Mouse (Mus musculus): ENCODE measurements around the gene Pin1rt1. TPM values are rescaled to one million over a fixed set of nuclear protein-coding genes. Genes with fewer than 3 reads are reported as not detected.
A peak's percentile ranks its signal among the peaks of the same experiment; 100 is the strongest.

Gene Pin1rt1
- total RNA-seq, 1 experiment from 2014 or later = not detected

- DNase-seq = peak; percentile 17
These were observed 3.7 kb downstream of the Pin1rt1 start for GRCm38 (mm10) chr2:104712486-104712809.

DNA sequence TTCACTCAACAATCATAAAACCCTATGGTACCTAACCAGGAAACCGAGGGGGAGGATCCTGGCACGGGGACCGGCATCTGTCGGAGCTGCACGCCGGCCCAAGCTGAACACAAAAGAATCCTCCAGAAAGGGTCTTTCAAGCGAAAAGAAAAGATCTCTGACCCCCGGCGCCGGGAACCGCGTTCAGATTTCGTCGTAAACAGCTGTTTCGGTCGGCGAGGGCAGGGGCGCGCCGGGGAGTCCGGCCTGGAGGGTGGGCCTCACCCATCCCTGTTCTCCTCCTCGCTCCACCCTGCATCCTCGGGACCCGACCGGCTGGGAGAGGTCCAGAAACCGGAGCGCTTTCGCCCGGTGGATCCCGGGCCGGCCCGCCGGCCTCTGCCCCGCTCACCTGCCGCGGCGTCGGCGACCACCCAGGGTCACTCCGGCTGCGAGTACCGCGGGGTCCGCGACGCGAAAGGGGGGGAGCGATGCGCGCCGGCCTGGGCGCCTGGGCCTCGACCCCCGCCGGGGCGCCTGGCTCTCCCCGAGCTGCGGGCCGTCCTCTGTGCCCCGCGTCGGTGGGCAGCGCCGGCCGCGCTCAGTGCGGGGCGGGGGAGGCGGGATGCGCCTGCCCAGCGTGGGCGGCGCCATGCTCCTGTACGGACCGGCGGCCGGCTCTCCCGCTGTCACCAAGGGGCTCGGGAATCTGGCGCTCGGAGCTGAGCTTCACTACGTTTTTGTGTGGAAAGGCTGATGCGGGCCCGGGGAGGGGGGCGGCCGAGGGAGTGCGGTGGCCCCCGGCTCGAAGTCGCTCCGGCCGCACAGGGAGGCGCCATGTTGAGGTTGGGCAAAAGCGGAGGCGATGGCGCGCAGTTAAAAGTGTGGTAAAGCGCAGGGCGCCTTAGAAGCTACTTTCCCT lies 4.3 kb downstream of the Pin1rt1 start, which contains the start of gene Tcp11l1:
Tcp11l1 (minus strand) TSS at position 585 of the 901 bp plus-strand sequence.
- DNase-seq = peak; percentile 62

DNA sequence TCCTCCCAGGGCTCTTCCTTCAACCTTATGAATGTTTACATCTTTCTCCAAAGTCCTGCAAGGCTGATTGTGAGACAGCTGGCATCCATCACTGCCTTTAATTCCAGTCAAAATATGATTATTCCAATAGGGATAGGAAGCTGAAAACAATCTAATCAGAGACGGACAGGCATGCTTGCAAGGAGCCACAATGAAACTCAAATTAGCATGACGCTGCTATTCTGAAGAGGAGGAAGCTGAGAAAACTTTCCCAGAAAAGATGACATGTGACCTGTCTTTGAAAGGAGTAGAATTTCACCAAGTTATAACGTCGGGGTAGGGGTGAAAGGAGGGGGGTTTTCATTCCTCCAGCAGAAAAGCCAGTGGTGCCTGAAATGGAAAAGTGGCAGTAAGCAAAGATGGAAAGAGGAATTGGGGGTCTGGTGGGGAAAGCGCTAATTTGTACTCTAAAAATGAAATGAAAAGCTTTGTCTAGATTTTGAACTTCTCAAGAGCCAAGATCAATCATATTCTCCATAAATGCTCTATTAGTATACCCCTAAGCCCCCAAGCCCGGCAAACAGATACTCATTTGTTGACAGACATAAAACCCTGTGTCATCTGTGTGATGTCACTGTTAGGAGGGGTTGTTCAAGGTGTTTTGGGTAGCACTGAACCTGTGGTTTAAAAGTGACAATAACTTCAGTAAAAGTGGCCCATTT lies 5.4 kb downstream of the Pin1rt1 start:
- DNase-seq = no peak

DNA sequence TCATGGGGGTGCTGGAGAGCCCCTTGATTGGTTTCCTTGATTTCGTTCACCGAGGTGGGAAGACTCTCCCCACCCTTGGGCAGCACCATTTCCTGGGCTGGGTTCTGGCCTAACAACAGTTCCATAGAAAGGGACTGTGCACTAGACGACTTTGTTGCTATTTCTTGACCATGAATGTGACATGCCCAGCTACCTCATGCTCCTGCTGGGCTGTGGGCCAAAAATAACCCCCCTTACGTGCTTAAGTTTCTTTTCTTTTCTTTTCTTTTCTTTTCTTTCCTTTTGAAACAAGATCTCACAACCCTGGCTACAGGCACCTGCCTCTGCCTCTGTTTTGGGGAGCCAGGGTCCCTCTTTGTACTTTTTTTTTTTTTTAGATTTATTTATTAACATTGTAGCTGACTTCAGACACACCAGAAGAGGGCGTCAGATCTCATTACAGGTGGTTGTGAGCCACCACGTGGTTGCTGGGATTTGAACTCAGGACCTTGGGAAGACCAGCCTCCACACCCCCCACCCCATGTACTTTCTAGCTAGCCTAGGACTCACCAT lies 6.3 kb downstream of the Pin1rt1 start:
- no peak for DNase-seq

DNA sequence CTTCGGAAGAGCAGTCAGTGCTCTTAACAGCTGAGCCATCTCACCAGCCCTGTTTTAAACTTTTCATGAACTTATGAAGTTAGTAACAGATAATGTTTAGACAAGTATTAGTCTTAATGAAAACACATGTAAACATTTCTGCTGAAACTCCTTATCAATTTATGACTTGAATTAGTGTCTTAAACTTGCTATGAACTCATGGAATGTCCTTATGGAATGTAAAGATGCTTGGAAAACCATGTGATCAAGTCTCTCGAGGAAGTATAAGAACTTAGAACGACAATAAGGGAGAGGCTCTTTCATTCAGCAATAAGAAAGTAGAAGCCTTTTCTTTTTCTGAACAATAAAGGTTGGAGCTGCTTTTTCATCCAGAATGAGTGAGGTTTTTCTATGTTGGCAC lies 11.8 kb downstream of the Pin1rt1 start:
- no peak for DNase-seq

DNA sequence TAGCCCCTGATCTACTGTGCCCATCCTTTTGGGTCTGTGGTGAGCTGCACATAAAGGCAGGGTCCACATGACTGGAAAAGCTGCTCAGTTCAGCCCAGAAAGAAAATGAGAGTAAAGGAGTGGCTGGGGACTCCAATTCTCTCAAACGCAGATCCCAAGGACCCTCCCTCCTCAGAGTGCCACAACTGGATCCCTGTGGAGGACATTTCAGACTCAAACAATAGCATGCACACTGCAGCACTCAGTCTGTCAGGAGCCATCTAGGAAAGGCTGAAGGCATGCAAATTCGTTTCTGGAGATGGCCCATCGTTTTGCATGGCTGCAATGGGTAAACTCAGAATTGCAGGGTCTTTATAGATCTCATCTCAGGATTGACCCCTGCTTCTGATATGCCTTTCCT lies 13.0 kb downstream of the Pin1rt1 start:
- no peak for DNase-seq

DNA sequence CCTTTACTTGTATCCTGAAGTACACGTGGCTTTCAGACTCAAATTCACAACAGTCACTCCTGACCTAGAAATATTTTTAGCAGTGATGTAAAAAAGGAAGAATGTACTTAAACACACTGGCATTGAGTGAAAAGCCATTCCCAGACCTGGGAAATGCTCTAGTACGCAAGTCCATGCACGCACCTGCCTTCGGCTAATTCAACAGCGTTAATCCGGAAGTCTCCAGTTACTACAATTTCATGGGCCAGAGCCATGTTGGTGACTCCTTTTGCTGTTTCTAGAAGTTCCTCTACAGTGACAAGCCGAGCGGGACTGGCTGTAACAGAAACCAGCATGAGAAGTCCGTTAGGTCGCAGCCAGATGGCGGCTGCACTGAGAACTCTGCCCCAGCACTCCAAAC lies 16.5 kb downstream of the Pin1rt1 start:
- no peak for DNase-seq

DNA sequence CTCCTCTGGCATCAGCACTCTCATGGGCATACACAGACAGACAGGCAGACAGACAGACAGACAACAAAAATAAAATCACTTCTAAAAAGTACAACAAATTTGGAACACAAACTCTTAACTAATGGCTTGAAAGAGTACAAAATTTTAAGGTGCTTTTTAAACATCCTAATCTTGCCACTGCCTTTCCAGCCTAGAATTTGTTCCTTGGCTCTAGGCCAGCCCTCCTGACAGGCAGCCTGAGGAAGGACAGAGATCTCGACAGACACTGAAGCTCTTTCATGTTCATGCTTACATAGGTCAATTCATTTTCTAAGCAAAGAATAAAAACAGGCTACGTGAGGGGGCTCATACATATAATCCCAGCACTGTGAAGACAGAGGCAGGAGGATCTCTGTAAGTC lies 23.6 kb downstream of the Pin1rt1 start:
- peak; percentile 25 for DNase-seq

GRCm38 (mm10) chr2:104690720-104691119 lies 25.5 kb downstream of the Pin1rt1 start:
- no peak for DNase-seq

GRCm38 (mm10) chr2:104688724-104689123 lies 27.5 kb downstream of the Pin1rt1 start:
- DNase-seq = no peak

DNA sequence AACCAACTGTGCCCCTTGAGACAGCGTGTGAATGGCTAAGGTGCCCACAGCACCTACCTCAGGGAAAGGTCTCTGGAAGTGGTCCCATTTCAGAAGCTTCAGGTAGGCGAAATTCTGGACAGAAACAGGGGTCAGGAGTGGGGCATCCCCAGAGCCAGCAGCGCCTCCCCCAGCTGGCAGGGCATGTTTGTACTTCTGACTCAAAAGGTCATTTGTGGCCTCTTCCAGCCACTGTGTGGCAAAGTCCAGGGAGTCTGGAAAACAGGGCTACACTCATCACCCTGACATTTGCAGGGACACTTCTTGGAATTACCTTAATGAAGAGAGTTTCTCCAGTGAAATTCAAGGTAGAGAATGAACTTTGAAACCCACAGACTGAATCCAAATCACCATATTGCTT lies 27.9 kb downstream of the Pin1rt1 start:
- DNase-seq = no peak

- no peak for DNase-seq
These were observed 28.9 kb downstream of the Pin1rt1 start for GRCm38 (mm10) chr2:104687261-104687660.

GRCm38 (mm10) chr2:104685418-104685817 lies 30.8 kb downstream of the Pin1rt1 start:
- peak; percentile 76 for DNase-seq

- no peak for DNase-seq
These were observed 31.4 kb downstream of the Pin1rt1 start for GRCm38 (mm10) chr2:104684771-104685170.

GRCm38 (mm10) chr2:104677326-104677725 lies 38.9 kb downstream of the Pin1rt1 start:
- no peak for DNase-seq

- no peak for DNase-seq
These were observed 44.5 kb downstream of the Pin1rt1 start for GRCm38 (mm10) chr2:104671724-104672123.

GRCm38 (mm10) chr2:104669122-104669804 lies 46.9 kb downstream of the Pin1rt1 start:
- DNase-seq = no peak

Other genes with a start within 250 kb of the Pin1rt1 start
- gene Hipk3, start 221.9 kb downstream of the Pin1rt1 start, total RNA-seq (2021) = 139 and 152 TPM in 2 replicates
- gene Cstf3, start 125.9 kb downstream of the Pin1rt1 start, total RNA-seq (2021) = 38.2 and 39.6 TPM in 2 replicates
- gene Tcp11l1, start 4.2 kb downstream of the Pin1rt1 start, total RNA-seq (2021) = 7.7 and 12.2 TPM in 2 replicates
- gene Depdc7, start 26.5 kb upstream of the Pin1rt1 start, total RNA-seq (2021) = 2.2 TPM in 2 replicates
- 29.0 and 29.6 TPM in 2 replicates for gene Qser1, start 100.4 kb upstream of the Pin1rt1 start, total RNA-seq (2021)
- gene Prrg4, start 133.5 kb upstream of the Pin1rt1 start, total RNA-seq (2021) = 3.0 and 5.1 TPM in 2 replicates
- 4.5 and 7.9 TPM in 2 replicates for gene Ccdc73, start 151.4 kb upstream of the Pin1rt1 start, total RNA-seq (2021)

Measured in adrenal gland, postnatal 25 days (tissue).